Mouse (Mus musculus): ENCODE data around the gene Creb3l4. TPM values are rescaled to one million over a fixed set of nuclear protein-coding genes. Genes with fewer than 3 reads are reported as not detected.
"Not testable (repeated sequence)": the region's sequence is repeated elsewhere in the genome, so short reads cannot be mapped to it uniquely, and the experiment has no call there.

Gene Creb3l4
- 8.9 and 9.1 TPM in 2 replicates for polyA plus RNA-seq (2015; fragmentation: Nextera tagmentation; extraction: Ambion mirVana)

DNA sequence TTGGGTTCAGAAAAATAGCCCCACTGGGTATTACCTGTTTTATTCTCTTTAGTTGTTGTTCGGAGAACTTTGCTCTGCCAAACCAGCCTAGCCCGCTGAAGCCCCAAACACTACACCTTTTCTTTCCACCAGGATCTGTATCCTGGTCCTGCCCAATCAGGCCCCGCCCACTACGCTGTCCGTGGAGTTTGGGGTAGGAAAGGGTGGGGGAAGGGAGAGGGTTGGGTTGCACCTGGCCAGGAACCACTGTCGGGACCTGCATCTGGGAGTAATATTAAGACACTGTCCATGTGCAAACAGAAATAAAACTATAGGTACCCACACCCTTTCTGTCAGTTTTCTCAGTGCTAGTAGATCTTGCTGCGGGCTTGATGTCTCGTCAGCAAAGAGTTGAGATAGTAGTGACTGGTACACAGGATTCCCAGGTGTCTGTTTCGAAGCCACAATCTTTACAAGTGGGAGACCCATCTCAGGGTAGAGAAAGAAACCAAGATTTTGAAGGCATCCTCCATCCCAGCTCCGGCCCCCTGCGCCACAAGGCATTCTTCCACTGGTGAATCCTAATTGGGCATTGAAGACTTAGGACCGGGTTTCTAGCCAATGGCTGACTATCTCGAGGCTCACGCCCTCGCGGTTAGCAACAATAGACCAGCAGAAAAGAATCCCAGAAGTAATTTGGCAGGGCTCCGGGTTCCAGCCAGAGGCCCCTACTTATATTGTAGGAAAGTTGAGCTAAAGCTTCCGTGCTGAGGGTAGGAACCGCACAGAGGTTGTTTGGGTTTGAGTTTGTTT lies at the start of gene Creb3l4:
Creb3l4 (minus strand) TSS at position 529 of the 792 bp plus-strand sequence.
- Histone ChIP-seq H3K9me3 (no peaks in the 10 kb centered on the region), H3K36me3 (no peaks in the 10 kb centered on the region), H3K27me3 (no peaks in the 10 kb centered on the region), H3K4me2 (peak within 1 kb of the TSS; percentile 69), H3K9ac (peak within 1 kb of the TSS; percentile 60), H3K27ac (peak within 1 kb of the TSS; percentile 91), H3K4me1 (peaks cover 27% of the 10 kb centered on the region), H3K4me3 (peak within 1 kb of the TSS; percentile 40)
- ATAC-seq (ENCODE audit: insufficient number of reproducible peaks, insufficient read depth, low FRiP score, low TSS enrichment, low read depth), result peak; percentile 63
- 2% methylated on average over 19 of the region's 19 CpGs for WGBS

DNA sequence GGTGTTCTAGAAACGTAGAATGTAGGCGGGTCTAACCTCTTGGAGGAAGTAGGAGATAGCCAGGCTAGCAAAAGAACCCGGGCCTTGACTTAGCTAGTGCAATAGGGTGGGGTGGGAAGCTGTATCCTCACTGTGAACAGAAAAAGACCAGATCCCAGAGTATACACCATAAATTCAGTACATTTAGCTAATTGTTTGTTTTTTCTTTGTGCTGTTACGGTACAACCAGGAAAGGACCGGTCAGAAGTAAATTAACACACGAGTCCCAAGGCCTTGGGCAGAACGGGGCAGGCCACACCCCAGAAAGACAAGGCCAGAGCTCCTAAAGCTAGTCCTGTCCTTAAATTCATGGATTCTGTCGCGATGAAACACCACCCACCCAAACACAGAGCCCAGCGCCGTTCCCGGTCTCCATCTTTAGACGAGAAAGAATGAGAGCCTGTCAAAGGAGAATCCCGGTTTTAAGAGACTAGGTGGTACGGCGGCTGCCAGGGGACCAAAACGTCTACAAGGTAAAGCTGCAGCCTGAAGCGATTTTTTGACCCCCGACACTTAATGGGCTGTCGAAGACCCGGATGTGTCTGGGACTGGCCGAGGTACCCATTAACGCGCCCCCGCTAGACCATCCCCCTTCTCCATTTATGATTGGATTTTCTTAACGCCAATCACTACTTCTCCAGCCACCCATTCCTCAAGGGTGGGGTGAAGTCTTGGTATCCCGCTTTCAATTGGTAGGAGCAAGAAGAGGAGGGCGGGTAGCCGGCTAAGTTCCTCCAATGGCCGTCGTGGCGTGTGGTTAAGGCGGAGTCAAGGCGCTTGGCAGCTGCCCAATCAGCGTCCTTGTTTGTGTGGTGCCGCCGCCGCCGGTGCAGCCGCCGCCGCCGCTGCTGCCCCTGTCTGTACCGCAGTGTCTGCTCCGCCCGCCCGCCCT lies 49.3 kb upstream of the Creb3l4 start, which contains the start of gene Gatad2b:
Gatad2b (plus strand) TSS at position 834 of the 931 bp plus-strand sequence.
- H3K9ac ChIP-seq, result peak within 1 kb of the TSS; percentile 89
- ATAC-seq (ENCODE audit: insufficient number of reproducible peaks, insufficient read depth, low FRiP score, low TSS enrichment, low read depth), result peak; percentile 99
- no peaks in the 10 kb centered on the region for H3K27me3 ChIP-seq
- H3K4me1 ChIP-seq, result peaks cover 16% of the 10 kb centered on the region
- peak within 1 kb of the TSS; percentile 84 for H3K4me3 ChIP-seq
- WGBS, result under 1% methylated on average over 45 of the region's 47 CpGs
- peak within 1 kb of the TSS; percentile 97 for H3K27ac ChIP-seq
- H3K4me2 ChIP-seq, result peak within 1 kb of the TSS; percentile 74
- H3K9me3 ChIP-seq, result no peaks in the 10 kb centered on the region
- no peaks in the 10 kb centered on the region for H3K36me3 ChIP-seq

DNA sequence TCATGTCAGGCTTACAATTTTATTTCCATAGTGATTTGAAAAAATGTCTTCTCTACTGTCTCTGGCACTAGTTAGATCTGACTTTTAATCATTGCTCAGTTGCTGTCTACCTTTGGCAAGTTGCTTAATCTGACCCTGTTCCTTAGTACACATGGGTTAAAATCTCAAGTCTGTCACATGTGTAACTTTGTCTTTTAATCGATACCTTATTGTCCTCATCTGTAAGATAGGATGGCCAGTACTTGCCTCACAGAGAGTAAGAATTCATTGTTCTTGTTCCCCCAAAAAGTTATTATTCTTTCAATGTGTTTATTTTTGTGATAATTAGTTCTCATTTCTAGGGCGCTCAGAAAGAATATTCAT lies 48.7 kb upstream of the Creb3l4 start:
- peak overlapping the region; percentile 69 for H3K4me2 ChIP-seq
- H3K27ac ChIP-seq, result peak overlapping the region; percentile 96
- H3K27me3 ChIP-seq, result no peaks in the 10 kb centered on the region
- H3K9me3 ChIP-seq, result no peaks in the 10 kb centered on the region
- no peaks in the 10 kb centered on the region for H3K36me3 ChIP-seq
- ATAC-seq (ENCODE audit: insufficient number of reproducible peaks, insufficient read depth, low FRiP score, low TSS enrichment, low read depth), result no peak
- peak overlapping the region; percentile 84 for H3K9ac ChIP-seq
- peak overlapping the region; percentile 84 for H3K4me3 ChIP-seq
- peaks cover 16% of the 10 kb centered on the region for H3K4me1 ChIP-seq
- 35% methylated on average over 2 of the region's 2 CpGs for WGBS

DNA sequence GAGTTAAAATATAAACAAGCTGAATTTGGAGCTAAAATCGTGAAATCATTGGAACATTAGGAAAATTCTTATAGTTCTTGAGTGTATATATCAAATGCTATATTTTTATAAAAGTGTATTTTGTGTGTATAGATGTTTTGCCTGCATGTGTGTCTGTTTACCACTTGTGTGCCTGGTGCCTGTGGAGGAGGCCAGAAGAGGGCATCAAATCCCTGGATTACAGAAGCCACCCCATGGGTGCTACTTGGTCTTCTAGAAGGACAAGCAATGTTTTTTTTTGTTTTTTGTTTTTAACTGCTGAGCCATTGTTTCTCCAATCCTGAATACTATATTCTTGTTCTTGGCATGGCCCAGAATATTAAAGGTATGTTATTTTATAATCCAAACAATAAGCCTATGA lies 47.3 kb upstream of the Creb3l4 start:
- no peak for ATAC-seq (ENCODE audit: insufficient number of reproducible peaks, insufficient read depth, low FRiP score, low TSS enrichment, low read depth)
- Histone ChIP-seq H3K27me3 (no peaks in the 10 kb centered on the region), H3K4me3 (no peak overlapping the region), H3K36me3 (no peaks in the 10 kb centered on the region), H3K9me3 (no peaks in the 10 kb centered on the region), H3K4me1 (peaks cover 16% of the 10 kb centered on the region), H3K27ac (no peak overlapping the region), H3K4me2 (no peak overlapping the region), H3K9ac (no peak overlapping the region)
- 79% methylated on average over 1 of the region's 1 CpGs for WGBS

DNA sequence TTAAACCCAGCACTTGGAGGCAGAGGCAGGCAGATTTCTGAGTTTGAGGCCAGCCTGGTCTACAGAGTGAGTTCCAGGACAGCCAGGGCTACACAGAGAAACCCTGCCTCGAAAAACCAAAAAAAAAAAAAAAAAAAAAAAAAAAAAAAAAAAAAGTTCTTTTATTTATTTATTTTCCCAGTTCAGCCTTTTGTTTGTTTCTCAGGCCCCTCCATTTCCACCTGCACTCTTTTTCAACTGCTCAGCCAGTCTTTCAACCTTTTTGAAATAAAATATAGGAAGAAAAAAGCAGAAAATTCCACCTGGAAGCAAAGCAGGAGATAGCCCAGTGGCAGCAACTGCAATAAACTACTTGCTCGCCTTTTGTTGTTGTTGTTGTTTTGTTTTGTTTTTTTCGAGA lies 46.1 kb upstream of the Creb3l4 start:
- not testable (repeated sequence) for H3K9me3 ChIP-seq; ATAC-seq (ENCODE audit: insufficient number of reproducible peaks, insufficient read depth, low FRiP score, low TSS enrichment, low read depth); H3K4me1 ChIP-seq; H3K36me3 ChIP-seq; H3K27ac ChIP-seq; H3K27me3 ChIP-seq; H3K4me3 ChIP-seq; H3K9ac ChIP-seq; H3K4me2 ChIP-seq
- 70% methylated on average over 3 of the region's 3 CpGs for WGBS

DNA sequence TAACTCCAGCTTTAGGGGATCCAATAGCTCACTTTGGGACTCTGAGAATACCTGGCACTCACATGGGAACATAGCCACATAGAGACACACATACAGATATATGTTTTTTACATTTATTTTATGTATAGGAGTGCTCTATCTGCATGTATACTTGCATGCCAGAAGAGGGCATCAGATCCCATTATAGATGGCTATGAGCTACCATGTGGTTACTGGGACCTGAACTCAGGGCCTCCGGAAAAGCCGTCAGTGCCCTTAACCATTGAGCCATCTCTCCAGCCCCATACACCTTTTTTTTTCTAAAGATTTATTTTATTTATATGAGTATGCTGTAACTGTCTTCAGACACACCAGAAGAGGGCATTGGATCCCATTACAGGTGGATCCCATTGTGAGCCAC lies 40.8 kb upstream of the Creb3l4 start:
- no peak for ATAC-seq (ENCODE audit: insufficient number of reproducible peaks, insufficient read depth, low FRiP score, low TSS enrichment, low read depth)
- Histone ChIP-seq H3K4me3 (no peak overlapping the region), H3K27ac (no peak overlapping the region), H3K27me3 (no peaks in the 10 kb centered on the region), H3K9ac (no peak overlapping the region), H3K36me3 (peaks cover 22% of the 10 kb centered on the region), H3K4me2 (no peak overlapping the region), H3K4me1 (no peaks in the 10 kb centered on the region), H3K9me3 (no peaks in the 10 kb centered on the region)
- 93% methylated on average over 2 of the region's 2 CpGs for WGBS

DNA sequence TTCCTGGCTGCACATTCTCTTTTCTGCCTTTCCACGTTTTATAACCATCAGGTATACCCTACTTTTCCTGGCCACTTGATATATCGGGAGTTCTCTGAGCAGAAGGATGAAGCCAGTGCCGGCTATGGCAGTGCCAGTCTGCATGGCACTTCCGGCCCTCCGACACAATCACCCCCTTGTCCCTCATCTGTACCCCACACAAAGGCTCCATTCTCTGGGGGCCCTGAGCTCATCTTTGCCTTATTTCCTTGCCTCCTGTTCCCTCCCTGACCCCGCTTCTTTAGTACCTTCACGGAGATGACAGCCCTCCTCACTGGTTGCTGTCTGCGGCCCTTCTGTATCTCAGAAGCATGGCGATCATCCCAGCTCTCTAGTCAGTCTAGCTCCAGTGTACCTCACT lies 37.4 kb upstream of the Creb3l4 start:
- ATAC-seq (ENCODE audit: insufficient number of reproducible peaks, insufficient read depth, low FRiP score, low TSS enrichment, low read depth), result no peak
- Histone ChIP-seq H3K36me3 (peaks cover 53% of the 10 kb centered on the region), H3K27me3 (no peaks in the 10 kb centered on the region), H3K4me3 (no peak overlapping the region), H3K9me3 (no peaks in the 10 kb centered on the region), H3K9ac (no peak overlapping the region), H3K27ac (no peak overlapping the region), H3K4me1 (no peaks in the 10 kb centered on the region), H3K4me2 (no peak overlapping the region)
- WGBS, result 62% methylated on average over 9 of the region's 9 CpGs

DNA sequence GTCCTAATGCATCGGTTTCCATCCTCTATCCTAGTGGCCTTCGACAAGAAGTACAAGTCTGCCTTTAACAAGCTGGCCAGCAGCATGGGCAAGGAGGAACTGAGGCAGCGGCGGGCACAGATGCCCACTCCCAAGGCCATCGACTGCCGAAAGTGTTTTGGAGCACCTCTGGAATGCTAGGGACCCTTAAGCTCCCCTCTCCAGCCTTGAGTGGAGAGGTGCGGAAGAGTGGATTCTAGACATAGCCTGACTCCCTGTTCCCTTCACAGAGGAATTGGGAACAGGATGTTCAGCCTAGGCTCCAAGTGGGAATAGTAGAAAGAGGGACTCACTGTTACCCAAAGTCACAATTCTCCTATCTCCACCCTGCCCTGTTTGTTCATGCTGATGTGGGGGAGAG lies 36.4 kb upstream of the Creb3l4 start:
- no peak overlapping the region for H3K4me2 ChIP-seq
- WGBS, result 93% methylated on average over 7 of the region's 7 CpGs
- no peak overlapping the region for H3K27ac ChIP-seq
- H3K4me1 ChIP-seq, result no peaks in the 10 kb centered on the region
- peaks cover 62% of the 10 kb centered on the region for H3K36me3 ChIP-seq
- no peaks in the 10 kb centered on the region for H3K27me3 ChIP-seq
- H3K4me3 ChIP-seq, result no peak overlapping the region
- ATAC-seq (ENCODE audit: insufficient number of reproducible peaks, insufficient read depth, low FRiP score, low TSS enrichment, low read depth), result no peak
- no peaks in the 10 kb centered on the region for H3K9me3 ChIP-seq
- no peak overlapping the region for H3K9ac ChIP-seq

DNA sequence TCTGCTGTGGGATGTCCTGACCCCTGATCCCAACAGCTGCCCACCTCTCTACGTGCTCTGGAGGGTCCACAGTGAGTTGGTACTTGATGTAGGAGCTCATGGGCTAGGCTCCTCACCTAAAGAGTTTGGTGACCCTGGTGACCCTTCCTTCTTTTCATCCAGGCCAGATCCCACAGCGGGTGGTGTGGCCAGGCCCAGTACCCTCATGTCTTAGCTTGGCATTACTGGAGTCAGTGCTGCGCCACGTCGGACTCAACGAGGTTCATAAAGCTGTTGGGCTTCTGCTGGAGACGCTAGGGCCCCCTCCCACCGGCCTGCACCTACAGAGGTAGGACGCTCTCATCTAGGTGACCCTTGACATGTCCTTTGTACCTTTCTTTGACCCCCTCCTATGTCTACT lies 35.9 kb upstream of the Creb3l4 start:
- Histone ChIP-seq H3K9me3 (no peaks in the 10 kb centered on the region), H3K27ac (no peak overlapping the region), H3K4me2 (no peak overlapping the region), H3K4me1 (no peaks in the 10 kb centered on the region), H3K36me3 (peaks cover 63% of the 10 kb centered on the region), H3K27me3 (no peaks in the 10 kb centered on the region), H3K4me3 (no peak overlapping the region), H3K9ac (no peak overlapping the region)
- no peak for ATAC-seq (ENCODE audit: insufficient number of reproducible peaks, insufficient read depth, low FRiP score, low TSS enrichment, low read depth)
- 89% methylated on average over 9 of the region's 9 CpGs for WGBS

DNA sequence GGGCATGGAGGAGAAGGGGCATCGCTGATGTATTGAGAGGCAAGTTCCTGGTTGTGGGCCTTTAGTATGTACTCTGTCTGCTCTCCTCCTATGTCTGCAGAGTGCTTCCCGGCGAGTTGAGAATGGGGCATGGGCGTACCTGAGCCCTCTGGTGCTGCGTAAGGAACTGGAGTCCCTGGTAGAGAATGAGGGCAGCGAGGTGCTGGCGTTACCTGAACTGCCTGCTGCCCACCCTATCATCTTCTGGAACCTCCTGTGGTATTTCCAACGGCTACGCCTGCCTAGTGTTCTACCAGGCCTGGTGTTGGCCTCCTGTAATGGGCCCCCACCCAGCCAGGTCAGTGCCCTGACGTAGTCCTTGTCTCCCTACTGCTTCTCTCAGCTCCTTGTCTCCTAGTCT lies 34.9 kb upstream of the Creb3l4 start:
- no peak for ATAC-seq (ENCODE audit: insufficient number of reproducible peaks, insufficient read depth, low FRiP score, low TSS enrichment, low read depth)

DNA sequence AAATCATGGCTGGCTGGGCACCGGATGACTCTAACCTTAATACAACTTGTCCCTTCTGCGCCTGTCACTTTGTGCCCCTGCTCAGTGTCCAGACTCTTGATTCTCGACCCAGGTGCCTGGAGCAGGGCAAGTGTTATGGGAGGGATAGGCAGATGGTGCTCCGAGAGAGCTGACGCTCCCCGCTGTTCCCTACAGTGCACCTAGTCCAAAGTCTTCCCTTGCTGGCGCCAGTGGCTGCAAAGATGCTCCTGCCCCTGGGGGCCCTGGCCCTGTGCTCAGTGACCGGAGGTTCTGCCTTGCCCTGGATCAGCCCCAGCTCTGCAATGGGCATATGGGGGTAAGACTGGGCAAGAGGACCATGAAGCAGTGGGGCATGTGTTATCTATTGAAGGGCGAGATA lies 34.5 kb upstream of the Creb3l4 start:
- Histone ChIP-seq H3K27ac (no peak overlapping the region), H3K9ac (no peak overlapping the region), H3K9me3 (no peaks in the 10 kb centered on the region), H3K4me1 (no peaks in the 10 kb centered on the region), H3K27me3 (no peaks in the 10 kb centered on the region), H3K4me2 (no peak overlapping the region), H3K4me3 (no peak overlapping the region), H3K36me3 (peaks cover 77% of the 10 kb centered on the region)
- 94% methylated on average over 9 of the region's 9 CpGs for WGBS
- no peak for ATAC-seq (ENCODE audit: insufficient number of reproducible peaks, insufficient read depth, low FRiP score, low TSS enrichment, low read depth)

More for the DNA sequence above, 34.9 kb upstream of the Creb3l4 start:
- Histone ChIP-seq H3K36me3 (peaks cover 73% of the 10 kb centered on the region), H3K4me2 (no peak overlapping the region), H3K9me3 (no peaks in the 10 kb centered on the region), H3K27ac (no peak overlapping the region), H3K27me3 (no peaks in the 10 kb centered on the region), H3K4me1 (no peaks in the 10 kb centered on the region), H3K4me3 (no peak overlapping the region), H3K9ac (no peak overlapping the region)
- 89% methylated on average over 10 of the region's 10 CpGs for WGBS

Measured in embryonic facial prominence, embryonic 13.5 days (tissue).